In the genomic region with DNA sequence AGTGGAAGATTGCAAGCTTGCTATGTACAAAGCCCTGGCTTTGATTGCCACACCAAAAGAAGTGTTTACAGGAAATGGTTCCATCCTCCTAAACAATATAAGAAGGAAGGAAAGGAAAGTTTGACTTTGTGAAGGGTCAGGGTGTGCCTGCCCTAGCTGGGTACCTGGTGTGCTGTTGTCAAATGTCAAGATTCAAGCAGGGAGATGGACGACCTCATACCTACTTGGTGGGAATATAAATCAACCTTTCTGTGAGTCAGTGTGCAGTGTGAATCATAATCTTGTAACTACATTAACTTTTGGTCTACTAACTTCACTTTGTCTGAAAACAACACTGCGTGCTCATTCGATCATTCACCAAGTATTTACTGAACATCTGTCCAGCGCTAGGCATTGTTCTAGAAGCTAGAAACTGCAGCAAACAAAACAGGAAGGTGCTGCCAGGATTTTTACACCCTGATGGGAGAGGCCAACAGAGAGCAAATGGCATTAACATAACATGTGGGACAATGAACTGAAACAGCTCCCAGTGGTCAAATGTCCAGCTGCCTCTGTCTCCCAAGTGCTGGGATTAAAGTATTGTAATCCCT, we compare ENCODE assay signal across 18 mouse cellular contexts. TPM values are rescaled to one million over a fixed set of nuclear protein-coding genes. Genes with fewer than 3 reads are reported as not detected.
DNase-seq lines count a peak whose midpoint lies in the region; ATAC-seq and TF ChIP-seq lines count a peak whose summit lies in the region.
"Had no signal": no experiment of that assay in that cellular context is flagged by ENCODE, and none has a peak within 500 bp of the region (broad histone marks: within the 10 kb centered on the region; RNA-seq: fewer than 3 reads in every experiment).

No protein-coding gene starts in this region.

- no peak overlapping the region for H3K9ac ChIP-seq in heart, embryonic 11.5 days (ENCODE audit: low read depth, low read length)
- no peak overlapping the region for H3K9ac ChIP-seq in kidney, embryonic 15.5 days
- H3K9ac ChIP-seq in intestine, postnatal 0 days (ENCODE audit: low read depth, low read length): no peak overlapping the region
- H3K9ac ChIP-seq: limb, embryonic 13.5 days; liver, embryonic 15.5 days had no signal

- no peak for TF ChIP-seq CTCF in intestine, postnatal 0 days (IDR thresholded peaks at IDR 0.05; ENCODE audit: low read depth)

- 74% methylated on average over 4 of the region's 4 CpGs for WGBS in heart, embryonic 11.5 days (ENCODE audit: insufficient replicate concordance)
- 42% methylated on average over 4 of the region's 4 CpGs for WGBS in kidney, embryonic 15.5 days
- 70% methylated on average over 4 of the region's 4 CpGs for WGBS in intestine, postnatal 0 days

- H3K4me2 ChIP-seq in heart, embryonic 11.5 days: no peak overlapping the region
- no peak overlapping the region for H3K4me2 ChIP-seq in kidney, embryonic 15.5 days
- H3K4me2 ChIP-seq in intestine, postnatal 0 days (replicated peaks; ENCODE audit: low read depth): no peak overlapping the region
- H3K4me2 ChIP-seq: limb, embryonic 13.5 days; liver, embryonic 15.5 days had no signal

- H3K9me3 ChIP-seq in heart, embryonic 11.5 days (replicated peaks; ENCODE audit: control insufficient read depth, low read length): no peaks in the 10 kb centered on the region
- no peaks in the 10 kb centered on the region for H3K9me3 ChIP-seq in kidney, embryonic 15.5 days (replicated peaks)
- no peaks in the 10 kb centered on the region for H3K9me3 ChIP-seq in intestine, postnatal 0 days (ENCODE audit: control insufficient read depth)
- H3K9me3 ChIP-seq: forebrain, embryonic 10.5 days; limb, embryonic 13.5 days; liver, embryonic 15.5 days had no signal

- H3K4me1 ChIP-seq in heart, embryonic 11.5 days (ENCODE audit: control insufficient read depth, insufficient read depth, low read length): peaks cover 12% of the 10 kb centered on the region; the same call in 1 of the 2 replicates
- peaks cover 30% of the 10 kb centered on the region for H3K4me1 ChIP-seq in kidney, embryonic 15.5 days
- H3K4me1 ChIP-seq in intestine, postnatal 0 days (replicated peaks; ENCODE audit: control insufficient read depth, insufficient read depth, low read length): peaks cover 6% of the 10 kb centered on the region; the same call in 1 of the 2 replicates

- H3K27ac ChIP-seq in heart, embryonic 11.5 days (ENCODE audit: low read depth, low read length): no peak overlapping the region
- peak overlapping the region; percentile 48; the same call in 1 of the 2 replicates for H3K27ac ChIP-seq in kidney, embryonic 15.5 days
- peak overlapping the region; percentile 54; the same call in 1 of the 2 replicates for H3K27ac ChIP-seq in intestine, postnatal 0 days (ENCODE audit: low read depth, low read length)
- H3K27ac ChIP-seq: forebrain, embryonic 10.5 days; limb, embryonic 13.5 days; liver, embryonic 15.5 days had no signal

- no peaks in the 10 kb centered on the region for H3K27me3 ChIP-seq in heart, embryonic 11.5 days (ENCODE audit: control insufficient read depth, insufficient read depth, low read length)
- H3K27me3 ChIP-seq in kidney, embryonic 15.5 days: no peaks in the 10 kb centered on the region
- H3K27me3 ChIP-seq in intestine, postnatal 0 days (replicated peaks; ENCODE audit: control insufficient read depth, insufficient read depth, low read length): no peaks in the 10 kb centered on the region
- H3K27me3 ChIP-seq: limb, embryonic 13.5 days; liver, embryonic 15.5 days had no signal

- ATAC-seq in heart, embryonic 11.5 days (replicated peaks; ENCODE audit: insufficient number of reproducible peaks, low FRiP score, low TSS enrichment): no peak
- ATAC-seq in kidney, embryonic 15.5 days (replicated peaks; ENCODE audit: low FRiP score): no peak
- no peak for ATAC-seq in intestine, postnatal 0 days

- no peaks in the 10 kb centered on the region for H3K36me3 ChIP-seq in heart, embryonic 11.5 days (ENCODE audit: control insufficient read depth, insufficient read depth, low read length)
- H3K36me3 ChIP-seq in kidney, embryonic 15.5 days: no peaks in the 10 kb centered on the region
- no peaks in the 10 kb centered on the region for H3K36me3 ChIP-seq in intestine, postnatal 0 days (ENCODE audit: control insufficient read depth, insufficient read depth)
- H3K36me3 ChIP-seq: forebrain, embryonic 10.5 days; limb, embryonic 13.5 days; liver, embryonic 15.5 days had no signal

- no peak overlapping the region for H3K4me3 ChIP-seq in heart, embryonic 11.5 days (ENCODE audit: low read depth, low read length)
- no peak overlapping the region for H3K4me3 ChIP-seq in kidney, embryonic 15.5 days (replicated peaks)
- no peak overlapping the region for H3K4me3 ChIP-seq in intestine, postnatal 0 days (ENCODE audit: low read depth, low read length)
- H3K4me3 ChIP-seq: forebrain, embryonic 10.5 days; limb, embryonic 13.5 days; liver, embryonic 15.5 days had no signal

- DNase-seq in heart, adult 11 months: peak; percentile 94
- no peak for DNase-seq in kidney, adult 18-20 months
- peak; percentile 66 for DNase-seq in 3T3-L1 (ENCODE audit: low read depth, low spot score)
- DNase-seq in thymus, postnatal 14 days: no peak
- DNase-seq in cerebellum, adult 8-10 months: no peak
- DNase-seq: adrenal gland, postnatal 10 days; B cell, adult 2 months; cerebellum, adult 9-10 months; retina, postnatal 1 day; spleen, adult 18-20 months; thymus, postnatal 4 days had no signal

RNA-seq across cellular contexts. Expression of gene Zfyve19, which starts 4.5 kb away (rescaled TPM):
- polyA plus RNA-seq in heart, embryonic 11.5 days (2014; fragmentation: Nextera tagmentation; extraction: Ambion mirVana): 30.4 and 37.0 TPM in 2 replicates
- polyA plus RNA-seq in kidney, embryonic 15.5 days (2015; fragmentation: Nextera tagmentation; extraction: Ambion mirVana): 51.8 and 55.4 TPM in 2 replicates
- 36.3 and 38.7 TPM in 2 replicates for polyA plus RNA-seq in intestine, postnatal 0 days (2015; fragmentation: Nextera tagmentation; extraction: Ambion mirVana)

RNA-seq across cellular contexts. Expression of gene Dnajc17, which starts 4.6 kb away (rescaled TPM):
- 13.5 and 18.4 TPM in 2 replicates for polyA plus RNA-seq in heart, embryonic 11.5 days (2014; fragmentation: Nextera tagmentation; extraction: Ambion mirVana)
- 18.6 and 21.9 TPM in 2 replicates for polyA plus RNA-seq in kidney, embryonic 15.5 days (2015; fragmentation: Nextera tagmentation; extraction: Ambion mirVana)
- polyA plus RNA-seq in intestine, postnatal 0 days (2015; fragmentation: Nextera tagmentation; extraction: Ambion mirVana): 8.8 and 9.4 TPM in 2 replicates

RNA-seq across cellular contexts. Expression of gene Ppp1r14d, which starts 25.7 kb away (rescaled TPM):
- not detected in 2 replicates for polyA plus RNA-seq in heart, embryonic 11.5 days (2014; fragmentation: Nextera tagmentation; extraction: Ambion mirVana)
- 0.68 and 0.80 TPM in 2 replicates for polyA plus RNA-seq in kidney, embryonic 15.5 days (2015; fragmentation: Nextera tagmentation; extraction: Ambion mirVana)
- polyA plus RNA-seq in intestine, postnatal 0 days (2015; fragmentation: Nextera tagmentation; extraction: Ambion mirVana): 78.7 and 84.7 TPM in 2 replicates
- polyA plus RNA-seq: frontal cortex, adult 2 months; limb, embryonic 13.5 days; liver, embryonic 15.5 days had no signal

RNA-seq across cellular contexts. Expression of gene Gm14137, which starts 29.7 kb away (rescaled TPM):
- 0.25 TPM in 1 of 2 replicates, not detected in the other for polyA plus RNA-seq in heart, embryonic 11.5 days (2014; fragmentation: Nextera tagmentation; extraction: Ambion mirVana)
- polyA plus RNA-seq in kidney, embryonic 15.5 days (2015; fragmentation: Nextera tagmentation; extraction: Ambion mirVana): 0.73 and 0.81 TPM in 2 replicates
- 0.08 and 0.18 TPM in 2 replicates for polyA plus RNA-seq in intestine, postnatal 0 days (2015; fragmentation: Nextera tagmentation; extraction: Ambion mirVana)

RNA-seq across cellular contexts. Expression of gene Spint1, which starts 33.2 kb away (rescaled TPM):
- polyA plus RNA-seq in heart, embryonic 11.5 days (2014; fragmentation: Nextera tagmentation; extraction: Ambion mirVana): 0.83 and 1.1 TPM in 2 replicates
- 34.3 and 34.7 TPM in 2 replicates for polyA plus RNA-seq in kidney, embryonic 15.5 days (2015; fragmentation: Nextera tagmentation; extraction: Ambion mirVana)
- polyA plus RNA-seq in intestine, postnatal 0 days (2015; fragmentation: Nextera tagmentation; extraction: Ambion mirVana): 145 and 148 TPM in 2 replicates

Comparison
In these comparisons a context has a peak if more than half of its experiments do, and no peak if none do; other contexts are left out.
1. DNase-seq: peak in heart, adult 11 months (single experiment) and 3T3-L1 (single experiment); none in kidney, adult 18-20 months (single experiment), thymus, postnatal 14 days (single experiment) and cerebellum, adult 8-10 months (single experiment).
2. RNA of gene Ppp1r14d, which starts 25.7 kb away (polyA plus RNA-seq): 78.7 to 84.7 TPM in intestine, postnatal 0 days; 0.68 to 0.80 TPM in kidney, embryonic 15.5 days and not detected in heart, embryonic 11.5 days; every median in the first group is over 10 times any median in the second.